ENCODE assay signal across 8 mouse cellular contexts in the genomic region with DNA sequence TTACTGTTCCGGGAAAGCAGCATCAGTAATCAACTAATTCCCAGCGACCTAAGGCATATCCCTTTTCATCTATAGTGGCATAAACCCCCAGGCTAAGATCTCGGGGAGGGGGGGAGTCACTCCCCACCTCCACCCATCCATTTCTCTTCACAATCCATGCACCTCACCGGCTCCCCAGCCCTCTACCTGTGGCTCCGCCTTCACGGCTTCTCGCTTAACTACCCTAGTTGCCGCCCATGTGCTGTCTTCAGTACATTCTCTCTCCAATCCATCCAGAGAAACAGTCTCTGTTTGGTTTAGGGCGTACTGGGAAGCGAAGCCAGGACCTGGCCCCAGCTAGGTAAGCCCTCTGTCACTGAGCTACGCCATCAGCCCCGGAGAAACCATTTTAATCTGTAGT. TPM values are rescaled to one million over a fixed set of nuclear protein-coding genes. Genes with fewer than 3 reads are reported as not detected.
DNase-seq lines count a peak whose midpoint lies in the region; ATAC-seq and TF ChIP-seq lines count a peak whose summit lies in the region.

No protein-coding gene starts in this region.

- H3K27ac ChIP-seq in liver, embryonic 14.5 days = no peak overlapping the region

- TF ChIP-seq EP300 in liver, embryonic 14.5 days (IDR thresholded peaks at IDR 0.05; ENCODE audit: low read depth) = no peak

- 17% methylated on average over 12 of the region's 12 CpGs for WGBS in liver, embryonic 14.5 days (ENCODE audit: insufficient replicate concordance)

- TF ChIP-seq CTCF in liver, embryonic 14.5 days (IDR thresholded peaks at IDR 0.05; ENCODE audit: low read depth) = no peak

- no peaks in the 10 kb centered on the region for H3K9me3 ChIP-seq in liver, embryonic 14.5 days (ENCODE audit: control insufficient read depth, low read length)

- intact Hi-C loops in left cerebral cortex, postnatal 14 days (cut with DNase I) = no loop called here

- peaks cover 26% of the 10 kb centered on the region for H3K27me3 ChIP-seq in liver, embryonic 14.5 days (ENCODE audit: control insufficient read depth, insufficient read depth, low read length)

- H3K4me2 ChIP-seq in liver, embryonic 14.5 days (ENCODE audit: low read depth) = peak overlapping the region; percentile 79

- DNase-seq in adrenal gland, postnatal 14 days = peak; percentile 8
- no peak for DNase-seq in adrenal gland, adult 2 months
- peak; percentile 54 for DNase-seq in cerebellum, adult 9-11 months
- peak; percentile 2 for DNase-seq in induced T-regulatory cell, adult 2 months (ENCODE audit: low read depth)
- no peak for DNase-seq in liver, embryonic 14.5 days (ENCODE audit: low read depth in 3 of 3, low spot score in 3 of 3)
- no peak for DNase-seq in left cerebral cortex, postnatal 14 days (ENCODE audit: low spot score in 2 of 2)
- DNase-seq in layer of hippocampus, postnatal 14 days (ENCODE audit: low spot score in 2 of 2) = no peak
- DNase-seq in thymus, postnatal 25 days = no peak

- H3K9ac ChIP-seq in liver, embryonic 14.5 days (replicated peaks) = no peak overlapping the region

- no peaks in the 10 kb centered on the region for H3K36me3 ChIP-seq in liver, embryonic 14.5 days (replicated peaks; ENCODE audit: control insufficient read depth, insufficient read depth, low read depth)

- no peak overlapping the region for H3K4me3 ChIP-seq in liver, embryonic 14.5 days (ENCODE audit: insufficient read depth in 1 of 2, low read depth in 2 of 2, low read length in 2 of 2)

- 0 out of 4 replicates have a peak, but pooled peaks cover 0 to 2% of the 10 kb centered on the region in 2 experiments for H3K4me1 ChIP-seq in liver, embryonic 14.5 days (replicated peaks; ENCODE audit: control insufficient read depth in 2 of 2, insufficient read depth in 2 of 2, low read length in 1 of 2)

- ATAC-seq in liver, embryonic 14.5 days (ENCODE audit: insufficient read depth) = no peak

RNA-seq across cellular contexts. Expression of a gene that starts 1.4 kb away (rescaled TPM):
- total RNA-seq in adrenal gland, postnatal 14 days (2021) = 13.8 and 17.0 TPM in 2 replicates
- 10 to 100 TPM; 15.0 to 15.9 TPM for total RNA-seq in adrenal gland, adult 2 months (2021)
- 0.81 and 1.5 TPM in 2 replicates for polyA plus RNA-seq in adrenal gland, adult 2 months (2012; rRNA removed)
- 0.92 and 0.99 TPM in 2 replicates for polyA plus RNA-seq in liver, embryonic 14.5 days (2012; rRNA removed)
- polyA plus RNA-seq in liver, embryonic 14.5 days (2014; fragmentation: Nextera tagmentation; extraction: Ambion mirVana) = 0.78 and 0.98 TPM in 2 replicates
- 100 to 1,000 TPM; 197 to 206 TPM for total RNA-seq in left cerebral cortex, postnatal 14 days (2021)
- 100 to 1,000 TPM; 225 to 231 TPM for total RNA-seq in layer of hippocampus, postnatal 14 days (2021)

RNA-seq across cellular contexts. Expression of a gene that starts 35.9 kb away (rescaled TPM):
- total RNA-seq in adrenal gland, postnatal 14 days (2021) = not detected in 2 replicates
- not detected for total RNA-seq in adrenal gland, adult 2 months (2021)
- not detected in 2 replicates for polyA plus RNA-seq in adrenal gland, adult 2 months (2012; rRNA removed)
- polyA plus RNA-seq in liver, embryonic 14.5 days (2012; rRNA removed) = not detected in 2 replicates
- polyA plus RNA-seq in liver, embryonic 14.5 days (2014; fragmentation: Nextera tagmentation; extraction: Ambion mirVana) = not detected in 2 replicates
- not detected for total RNA-seq in left cerebral cortex, postnatal 14 days (2021)
- total RNA-seq in layer of hippocampus, postnatal 14 days (2021) = under 1 TPM in 1 of 2 experiments, not detected in 1; 0.18 TPM

RNA-seq across cellular contexts. Expression of a gene that starts 57.1 kb away (rescaled TPM):
- 96.9 and 114 TPM in 2 replicates for total RNA-seq in adrenal gland, postnatal 14 days (2021)
- total RNA-seq in adrenal gland, adult 2 months (2021) = 100 to 1,000 TPM in 1 of 2 experiments, 10 to 100 TPM in 1; 47.9 to 131 TPM
- 15.1 and 31.7 TPM in 2 replicates for polyA plus RNA-seq in adrenal gland, adult 2 months (2012; rRNA removed)
- 0.84 and 0.86 TPM in 2 replicates for polyA plus RNA-seq in liver, embryonic 14.5 days (2012; rRNA removed)
- polyA plus RNA-seq in liver, embryonic 14.5 days (2014; fragmentation: Nextera tagmentation; extraction: Ambion mirVana) = 1.8 and 2.2 TPM in 2 replicates
- total RNA-seq in left cerebral cortex, postnatal 14 days (2021) = 10 to 100 TPM; 17.6 to 20.2 TPM
- 10 to 100 TPM; 20.5 to 21.9 TPM for total RNA-seq in layer of hippocampus, postnatal 14 days (2021)

Comparison
In these comparisons a context has a peak if more than half of its experiments do, and no peak if none do; other contexts are left out.
1. DNase-seq: peak in adrenal gland, postnatal 14 days (single experiment), cerebellum, adult 9-11 months (single experiment) and induced T-regulatory cell, adult 2 months (single experiment); none in adrenal gland, adult 2 months (single experiment), liver, embryonic 14.5 days (0 of 3), left cerebral cortex, postnatal 14 days (0 of 2), layer of hippocampus, postnatal 14 days (0 of 2) and thymus, postnatal 25 days (single experiment).
2. RNA of a gene that starts 1.4 kb away (total RNA-seq): 225 to 231 TPM in layer of hippocampus, postnatal 14 days and 197 to 206 TPM in left cerebral cortex, postnatal 14 days; 15.0 to 15.9 TPM in adrenal gland, adult 2 months and 13.8 to 17.0 TPM in adrenal gland, postnatal 14 days; every median in the first group is over 10 times any median in the second.